Mouse (Mus musculus) left cerebral cortex, adult 2 months (tissue): Measurements from ENCODE around the gene Slc41a1. TPM values are rescaled to one million over a fixed set of nuclear protein-coding genes. Genes with fewer than 3 reads are reported as not detected.

Experiments
- DNase-seq, 2 experiments: peaks; one replicate each; pipeline ENCODE4 v3.0.0; 2021 to 2022; ENCODE audit warnings: low spot score in 2 of 2, mixed read lengths in 1 of 2; ENCODE audit errors: extremely low spot score in 1 of 2
- H3K27ac ChIP-seq: fragments of 200-600 bp; 2 replicates; pipeline ENCODE4 v1.8.1; 2022
- H3K4me3 ChIP-seq: fragments of 200-600 bp; 2 replicates; pipeline ENCODE4 v1.8.1; 2022
- CTCF ChIP-seq: fragments of 200-600 bp; IDR thresholded peaks from 2 replicates; pipeline ENCODE4 v1.8.1; 2022; ENCODE audit warnings: antibody characterized with exemption, mild to moderate bottlenecking, moderate library complexity
- intact Hi-C: fragments of 180-260 bp; cut with DNase I; formaldehyde crosslinking; loops from one replicate; pipeline ENCODE4 v1.15.1; 2025
- total RNA-seq, 2 experiments: library from RNA; stranded (reverse); gene quantifications; 2 replicates each; pipeline ENCODE4 v1.2.3; 2021

Slc41a1 gene
- total RNA-seq, 2 experiments from 2014 or later = 42.6 to 46.8 TPM

GRCm38 (mm10) chr1:131828297-131829126 lies 1.2 kb downstream of the Slc41a1 start:
- H3K4me3 ChIP-seq = peak overlapping the region; percentile 87
- peak; percentile 29 to 36 for DNase-seq
- TF ChIP-seq CTCF = no peak
- intact Hi-C loops = loop anchor here (1.0 kb wide), 1 partner anchor 82 kb away; the partner anchor contains the start of gene Nucks1
- H3K27ac ChIP-seq = peak overlapping the region; percentile 94

GRCm38 (mm10) chr1:131829279-131829678 lies 2.0 kb downstream of the Slc41a1 start:
- intact Hi-C loops = no loop called here
- DNase-seq = no peak
- Histone ChIP-seq H3K27ac (peak overlapping the region; percentile 30), H3K4me3 (peak overlapping the region; percentile 87)
- TF ChIP-seq CTCF = no peak

- Histone ChIP-seq H3K27ac (no peak overlapping the region), H3K4me3 (peak overlapping the region; percentile 14; the same call in 1 of the 2 replicates)
- intact Hi-C loops = no loop called here
- no peak for TF ChIP-seq CTCF
- DNase-seq = no peak
Measured at GRCm38 (mm10) chr1:131830561-131830960, 3.3 kb downstream of the Slc41a1 start.

- intact Hi-C loops = no loop called here
- H3K4me3 ChIP-seq = peak overlapping the region; percentile 14; the same call in 1 of the 2 replicates
- no peak for TF ChIP-seq CTCF
Measured at GRCm38 (mm10) chr1:131830971-131831641, 3.8 kb downstream of the Slc41a1 start.

GRCm38 (mm10) chr1:131837035-131837434 lies 9.7 kb downstream of the Slc41a1 start:
- DNase-seq = no peak
- intact Hi-C loops = no loop called here
- no peak overlapping the region for H3K4me3 ChIP-seq
- TF ChIP-seq CTCF = no peak
- no peak overlapping the region for H3K27ac ChIP-seq

More at GRCm38 (mm10) chr1:131830971-131831641, 3.8 kb downstream of the Slc41a1 start:
- no peak for DNase-seq
- H3K27ac ChIP-seq = no peak overlapping the region

DNA sequence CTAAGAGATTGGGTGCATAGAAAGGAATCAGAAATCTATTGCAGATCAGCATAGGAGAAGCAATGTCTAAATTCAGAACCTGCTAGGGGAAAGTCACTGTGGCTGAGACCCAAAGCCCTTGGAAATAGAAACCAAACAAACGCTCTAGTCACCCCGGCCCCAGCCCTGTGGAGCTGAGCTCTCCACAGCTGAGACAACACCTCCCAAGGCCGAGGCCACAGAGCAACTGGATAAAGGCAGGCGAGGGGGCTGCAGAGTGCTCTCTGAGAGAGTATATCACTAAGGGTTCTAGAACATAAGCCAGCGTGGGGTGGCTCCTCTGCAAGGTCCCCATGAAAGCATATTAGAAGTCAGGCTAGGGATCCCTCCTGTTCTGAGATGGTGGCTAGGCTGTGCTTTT lies 11.2 kb downstream of the Slc41a1 start:
- 0 out of 2 replicates have a peak overlapping the region, but pooled peaks have one; percentile 1 for H3K27ac ChIP-seq
- no peak for DNase-seq
- TF ChIP-seq CTCF = no peak
- intact Hi-C loops = no loop called here
- no peak overlapping the region for H3K4me3 ChIP-seq

GRCm38 (mm10) chr1:131839279-131839678 lies 12.0 kb downstream of the Slc41a1 start:
- no peak overlapping the region for H3K4me3 ChIP-seq
- intact Hi-C loops = no loop called here
- peak overlapping the region; percentile 1; the same call in 1 of the 2 replicates for H3K27ac ChIP-seq
- no peak for TF ChIP-seq CTCF
- DNase-seq = no peak

- no peak for TF ChIP-seq CTCF
- intact Hi-C loops = no loop called here
- no peak for DNase-seq
- no peak overlapping the region for H3K27ac ChIP-seq
- no peak overlapping the region for H3K4me3 ChIP-seq
Measured at GRCm38 (mm10) chr1:131842221-131842620, 14.9 kb downstream of the Slc41a1 start.

DNA sequence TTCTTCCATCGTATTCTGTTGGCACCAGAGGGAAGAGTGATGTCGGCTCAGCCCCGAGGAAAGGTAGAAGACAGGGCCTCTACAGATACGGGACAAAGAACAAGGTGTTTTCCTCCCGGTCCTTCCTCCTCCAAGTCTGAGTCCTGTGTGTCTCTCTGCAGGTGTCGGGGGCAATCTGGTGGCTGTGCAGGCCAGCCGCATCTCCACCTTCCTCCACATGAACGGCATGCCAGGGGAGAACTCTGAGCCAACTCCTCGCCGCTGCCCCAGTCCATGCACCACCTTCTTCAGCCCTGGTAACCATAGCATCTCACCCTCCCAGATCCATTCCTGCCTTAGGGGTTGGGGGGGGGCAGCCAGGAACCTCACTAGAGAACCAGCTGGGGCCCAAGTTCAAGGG lies 16.5 kb downstream of the Slc41a1 start:
- no peak for TF ChIP-seq CTCF
- Histone ChIP-seq H3K4me3 (no peak overlapping the region), H3K27ac (no peak overlapping the region)
- intact Hi-C loops = no loop called here
- DNase-seq = no peak

- intact Hi-C loops = loop anchor here (5.0 kb wide), 1 partner anchor 78 kb away; no protein-coding TSS in a partner anchor
- DNase-seq = no peak
- TF ChIP-seq CTCF = no peak
- Histone ChIP-seq H3K4me3 (no peak overlapping the region), H3K27ac (no peak overlapping the region)
Measured at GRCm38 (mm10) chr1:131844883-131845282, 17.6 kb downstream of the Slc41a1 start.

GRCm38 (mm10) chr1:131846255-131846654 lies 19.0 kb downstream of the Slc41a1 start:
- peak; percentile 49 to 59 for DNase-seq
- peak; percentile 73 for TF ChIP-seq CTCF
- Histone ChIP-seq H3K27ac (no peak overlapping the region), H3K4me3 (no peak overlapping the region)
- intact Hi-C loops = loop anchor here (1.0 to 5.0 kb wide), 2 partner anchors 79 to 138 kb away; no protein-coding TSS in a partner anchor

GRCm38 (mm10) chr1:131861811-131862210 lies 34.5 kb downstream of the Slc41a1 start:
- intact Hi-C loops = no loop called here
- TF ChIP-seq CTCF = no peak
- no peak overlapping the region for H3K4me3 ChIP-seq

More at GRCm38 (mm10) chr1:131861811-131862210, 34.5 kb downstream of the Slc41a1 start:
- no peak for DNase-seq
- no peak overlapping the region for H3K27ac ChIP-seq
